Mouse (Mus musculus) lung, embryonic 14.5 days (tissue): Measurements from ENCODE around the gene Rap1gds1. TPM values are rescaled to one million over a fixed set of nuclear protein-coding genes. Genes with fewer than 3 reads are reported as not detected.
A peak's percentile ranks its signal among the peaks of the same experiment; 100 is the strongest.

Source experiments
- ATAC-seq: fragments of 200-750 bp; cut with Nextera tagmentation; 2 replicates; pipeline ENCODE4 v1.8.0; 2017; ENCODE audit warnings: mild to moderate bottlenecking, moderate TSS enrichment, moderate library complexity; ENCODE audit not compliant: insufficient read depth
- DNase-seq: peaks from one replicate; pipeline ENCODE4 v3.0.0-alpha.2; 2015
- H3K27ac ChIP-seq: fragments of 300-500 bp; sonication (generic); 2 replicates; pipeline ENCODE4 v1.5.1; 2014; ENCODE audit warnings: low read depth, mild to moderate bottlenecking, moderate library complexity
- H3K27me3 ChIP-seq: fragments of 300-500 bp; sonication (generic); 2 replicates; pipeline ENCODE4 v1.6.1; 2014; ENCODE audit warnings: low read length, control low read depth; ENCODE audit not compliant: insufficient read depth
- H3K36me3 ChIP-seq: fragments of 300-500 bp; sonication (generic); 2 replicates; pipeline ENCODE4 v1.6.1; 2014; ENCODE audit warnings: control low read depth; ENCODE audit not compliant: insufficient read depth
- H3K4me1 ChIP-seq: fragments of 300-500 bp; sonication (generic); 2 replicates; pipeline ENCODE4 v1.6.1; 2014; ENCODE audit warnings: antibody characterized with exemption, control low read depth; ENCODE audit not compliant: insufficient read depth
- H3K4me2 ChIP-seq: fragments of 300-500 bp; sonication (generic); 2 replicates; pipeline ENCODE4 v1.6.1; 2014; ENCODE audit warnings: mild to moderate bottlenecking
- H3K4me3 ChIP-seq: fragments of 300-500 bp; sonication (generic); 2 replicates; pipeline ENCODE4 v1.5.1; 2014; ENCODE audit warnings: low read depth, low read length
- H3K9ac ChIP-seq: fragments of 300-500 bp; sonication (generic); 2 replicates; pipeline ENCODE4 v1.6.1; 2014
- H3K9me3 ChIP-seq: fragments of 300-500 bp; sonication (generic); 2 replicates; pipeline ENCODE4 v1.6.1; 2016; ENCODE audit warnings: low read depth, low read length, control low read depth
- CTCF ChIP-seq: IDR thresholded peaks from 2 replicates; pipeline ENCODE4 v1.5.1; 2016; ENCODE audit warnings: antibody characterized with exemption, low read depth
- WGBS: fragments of 180-500 bp; shearing (Covaris S2); extraction: QIAGEN DNeasy Blood & Tissue Kit; methylation state at CpG from one replicate; pipeline ENCODE4 v1.1.7; 2014; 5-methylcytosine and 5-hydroxymethylcytosine counted together
- polyA plus RNA-seq: library from polyadenylated mRNA; unstranded; fragments of >200 nt; fragmentation: Nextera tagmentation; extraction: Ambion mirVana; gene quantifications from 2 replicates; pipeline ENCODE4 v1.2.1, GENCODE M21; 2014

Gene Rap1gds1
- 67.9 and 75.0 TPM in 2 replicates for polyA plus RNA-seq

DNA sequence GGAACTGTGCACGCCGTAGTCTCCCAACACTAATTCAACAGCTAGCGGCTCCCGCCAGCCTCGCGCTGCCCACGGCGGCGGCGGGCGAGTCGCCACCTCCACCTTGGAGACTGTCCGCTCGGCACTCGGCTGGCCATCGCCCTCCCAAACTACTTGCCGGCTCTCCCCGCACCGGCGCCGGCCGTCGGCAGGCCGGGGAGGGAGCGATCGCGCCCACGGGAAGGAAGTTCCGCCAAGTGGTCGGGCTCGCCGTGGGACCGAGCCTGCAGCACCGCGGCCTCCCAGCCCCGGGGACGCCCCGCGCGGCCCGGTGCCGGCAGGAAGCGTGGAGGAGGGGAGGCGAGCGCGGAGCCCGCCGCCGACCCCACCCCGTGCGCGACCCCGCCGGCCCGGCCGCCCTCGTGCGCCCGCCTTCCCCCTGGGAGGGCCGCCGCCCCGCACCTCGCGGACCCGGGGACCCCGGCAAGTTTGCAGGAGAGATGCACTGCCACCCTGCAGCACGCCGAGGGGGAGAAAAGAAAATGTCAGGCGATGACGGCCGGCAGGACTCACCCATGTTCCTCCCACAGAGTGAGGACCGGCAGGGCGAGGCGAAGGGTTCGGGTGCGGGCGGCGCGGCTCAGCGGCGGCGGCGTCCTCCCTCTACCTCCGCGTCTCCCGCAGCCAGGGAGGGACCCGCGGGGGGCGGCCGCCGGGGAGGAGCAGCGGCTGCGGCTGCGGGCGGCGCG is at the start of gene Rap1gds1:
Rap1gds1 (minus strand) TSS at position 718 of the 728 bp plus-strand sequence.
- Histone ChIP-seq H3K27ac (peak within 1 kb of the TSS; percentile 99), H3K4me3 (peak within 1 kb of the TSS; percentile 86), H3K4me2 (peak within 1 kb of the TSS; percentile 91), H3K9ac (peak within 1 kb of the TSS; percentile 93), H3K4me1 (0 out of 2 replicates have a peak, but pooled peaks cover 3% of the 10 kb centered on the region), H3K9me3 (no peaks in the 10 kb centered on the region), H3K27me3 (no peaks in the 10 kb centered on the region), H3K36me3 (no peaks in the 10 kb centered on the region)
- TF ChIP-seq CTCF, result no peak
- DNase-seq (peak; percentile 70), ATAC-seq (peak; percentile 67)
- WGBS, result under 1% methylated on average over 92 of the region's 97 CpGs

- TF ChIP-seq CTCF, result no peak
- DNase-seq, result no peak
- H3K27ac ChIP-seq, result no peak overlapping the region
- no peak overlapping the region for H3K9ac ChIP-seq
- ATAC-seq, result no peak
- no peaks in the 10 kb centered on the region for H3K27me3 ChIP-seq
- H3K36me3 ChIP-seq, result no peaks in the 10 kb centered on the region
- H3K4me2 ChIP-seq, result no peak overlapping the region
- no peak overlapping the region for H3K4me3 ChIP-seq
- H3K9me3 ChIP-seq, result no peaks in the 10 kb centered on the region
- H3K4me1 ChIP-seq, result no peaks in the 10 kb centered on the region
These were observed 43.4 kb upstream of the Rap1gds1 start for GRCm38 (mm10) chr3:139118446-139118845.

GRCm38 (mm10) chr3:139116733-139117337 is 41.8 kb upstream of the Rap1gds1 start:
- H3K27me3 ChIP-seq, result no peaks in the 10 kb centered on the region
- H3K36me3 ChIP-seq, result no peaks in the 10 kb centered on the region
- no peaks in the 10 kb centered on the region for H3K4me1 ChIP-seq
- H3K27ac ChIP-seq, result no peak overlapping the region
- no peak overlapping the region for H3K4me3 ChIP-seq
- no peak overlapping the region for H3K9ac ChIP-seq
- no peak for DNase-seq
- TF ChIP-seq CTCF, result no peak
- no peaks in the 10 kb centered on the region for H3K9me3 ChIP-seq
- no peak for ATAC-seq
- WGBS, result 76% methylated on average over 9 of the region's 9 CpGs
- no peak overlapping the region for H3K4me2 ChIP-seq

DNA sequence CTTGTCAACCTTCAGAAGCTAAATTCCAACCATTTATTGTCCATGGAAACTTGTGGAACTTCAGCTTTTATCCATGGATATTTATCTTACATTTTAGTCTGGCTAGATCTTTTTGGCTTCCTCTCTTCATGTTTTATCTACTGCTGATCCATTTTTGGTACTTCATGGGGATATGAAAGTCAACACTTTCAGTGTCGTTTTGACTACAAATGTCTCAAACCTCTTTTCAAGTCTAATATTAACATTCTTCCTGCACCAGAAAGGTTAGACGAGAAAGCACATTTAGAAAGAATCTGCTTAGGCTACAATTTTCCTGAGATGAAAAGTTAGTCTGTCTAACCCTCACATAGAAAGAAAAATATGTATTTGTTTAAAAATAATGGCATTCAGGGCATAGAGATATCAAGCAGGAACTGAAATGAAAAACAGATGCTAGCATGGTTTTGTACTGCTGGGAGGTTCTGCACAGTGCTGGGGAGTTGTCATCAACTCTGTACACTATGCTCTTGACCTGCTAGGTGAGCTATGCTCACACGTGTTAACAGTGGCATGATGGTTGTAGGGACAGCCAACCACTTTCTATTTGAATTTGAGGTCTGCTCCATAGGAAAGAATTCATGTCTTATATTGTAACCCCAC is 37.5 kb upstream of the Rap1gds1 start:
- Histone ChIP-seq H3K36me3 (no peaks in the 10 kb centered on the region), H3K4me2 (no peak overlapping the region), H3K9ac (no peak overlapping the region), H3K4me1 (no peaks in the 10 kb centered on the region), H3K4me3 (no peak overlapping the region), H3K27me3 (no peaks in the 10 kb centered on the region), H3K9me3 (no peaks in the 10 kb centered on the region), H3K27ac (no peak overlapping the region)
- 51% methylated on average over 3 of the region's 3 CpGs for WGBS
- no peak for ATAC-seq
- DNase-seq, result no peak
- no peak for TF ChIP-seq CTCF

DNA sequence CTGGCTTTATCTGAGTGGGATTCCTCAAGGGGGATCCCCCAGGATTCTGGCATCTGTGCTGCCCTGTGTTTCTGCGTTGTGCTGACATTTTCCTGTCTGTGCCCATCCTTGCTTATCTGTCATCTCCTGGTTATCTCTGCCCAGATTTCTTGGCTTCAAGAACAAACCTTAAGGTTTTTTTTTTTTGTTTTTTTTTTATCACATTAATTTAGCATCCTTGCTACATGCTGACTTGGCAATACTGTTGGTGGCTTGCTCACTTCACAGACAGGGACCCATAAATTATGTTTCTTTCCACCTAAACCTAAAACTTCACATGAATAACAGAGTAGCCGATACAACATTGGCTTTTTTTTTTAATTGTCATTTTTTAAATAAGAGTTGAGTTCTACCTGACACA is 36.9 kb upstream of the Rap1gds1 start:
- H3K27ac ChIP-seq, result no peak overlapping the region
- no peak for TF ChIP-seq CTCF
- no peak for ATAC-seq
- H3K4me2 ChIP-seq, result no peak overlapping the region
- H3K9ac ChIP-seq, result no peak overlapping the region
- H3K4me3 ChIP-seq, result no peak overlapping the region
- H3K9me3 ChIP-seq, result no peaks in the 10 kb centered on the region
- no peaks in the 10 kb centered on the region for H3K36me3 ChIP-seq
- WGBS, result 73% methylated on average over 2 of the region's 2 CpGs
- no peaks in the 10 kb centered on the region for H3K4me1 ChIP-seq
- DNase-seq, result no peak
- H3K27me3 ChIP-seq, result no peaks in the 10 kb centered on the region

DNA sequence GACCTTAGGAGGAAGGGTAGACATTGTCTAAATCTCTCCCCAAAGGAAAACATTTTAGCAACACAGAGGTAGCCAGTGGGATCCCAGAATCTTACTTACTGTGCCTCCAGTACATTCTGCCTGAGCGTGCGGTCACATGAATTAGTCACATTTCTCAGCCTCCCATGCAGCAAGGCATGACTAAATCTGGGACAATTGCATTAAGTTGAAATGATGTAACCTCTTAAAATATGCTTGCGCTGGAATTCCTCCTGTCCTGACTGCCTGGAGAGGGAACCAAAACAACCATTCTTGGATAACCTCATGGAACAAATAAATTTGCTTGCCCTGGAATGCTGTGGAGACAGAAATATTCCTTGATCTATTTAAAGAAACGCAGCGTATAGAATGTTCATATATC is 33.2 kb upstream of the Rap1gds1 start:
- WGBS, result 69% methylated on average over 5 of the region's 5 CpGs

GRCm38 (mm10) chr3:139103914-139104313 is 28.9 kb upstream of the Rap1gds1 start:
- Histone ChIP-seq H3K4me1 (no peaks in the 10 kb centered on the region), H3K36me3 (no peaks in the 10 kb centered on the region), H3K4me3 (no peak overlapping the region), H3K27ac (no peak overlapping the region), H3K27me3 (no peaks in the 10 kb centered on the region), H3K9me3 (no peaks in the 10 kb centered on the region), H3K9ac (no peak overlapping the region), H3K4me2 (no peak overlapping the region)
- WGBS, result 50% methylated on average over 2 of the region's 2 CpGs
- no peak for ATAC-seq
- no peak for TF ChIP-seq CTCF
- no peak for DNase-seq

More for the DNA sequence above, 33.2 kb upstream of the Rap1gds1 start:
- no peak for ATAC-seq
- Histone ChIP-seq H3K27me3 (no peaks in the 10 kb centered on the region), H3K4me2 (no peak overlapping the region), H3K4me3 (no peak overlapping the region), H3K36me3 (no peaks in the 10 kb centered on the region), H3K27ac (no peak overlapping the region), H3K4me1 (no peaks in the 10 kb centered on the region), H3K9ac (no peak overlapping the region), H3K9me3 (no peaks in the 10 kb centered on the region)
- DNase-seq, result peak; percentile 26
- no peak for TF ChIP-seq CTCF
